Mouse (Mus musculus): ENCODE results near the gene Fxyd5. TPM values are rescaled to one million over a fixed set of nuclear protein-coding genes. Genes with fewer than 3 reads are reported as not detected.

The Fxyd5 gene
- polyA plus RNA-seq, 1 experiment from 2014 or later, result 10.2 TPM

- DNase-seq (ENCODE audit: low spot score), result no peak
- WGBS, result 77% methylated on average over 9 of the region's 9 CpGs
- Histone ChIP-seq H3K27ac (replicated peaks) (no peak overlapping the region), H3K27me3 (ENCODE audit: low read depth, poor library complexity, severe bottlenecking) (no peaks in the 10 kb centered on the region), H3K4me3 (no peak overlapping the region), H3K36me3 (no peaks in the 10 kb centered on the region), H3K4me1 (no peaks in the 10 kb centered on the region), H3K9me3 (replicated peaks) (peaks cover 3% of the 10 kb centered on the region; the same call in 1 of the 2 replicates)
Measured at GRCm38 (mm10) chr7:31033409-31034165, 8.7 kb downstream of the Fxyd5 start.

- H3K27ac ChIP-seq (replicated peaks), result no peak overlapping the region
- no peaks in the 10 kb centered on the region for H3K4me1 ChIP-seq
- DNase-seq (ENCODE audit: low spot score), result no peak
- H3K36me3 ChIP-seq, result no peaks in the 10 kb centered on the region
- H3K27me3 ChIP-seq (ENCODE audit: low read depth, poor library complexity, severe bottlenecking), result no peaks in the 10 kb centered on the region
- 85% methylated on average over 7 of the region's 7 CpGs for WGBS
- no peak overlapping the region for H3K4me3 ChIP-seq
- peaks cover 3% of the 10 kb centered on the region; the same call in 1 of the 2 replicates for H3K9me3 ChIP-seq (replicated peaks)
Measured at GRCm38 (mm10) chr7:31031731-31032130, 10.6 kb downstream of the Fxyd5 start.

GRCm38 (mm10) chr7:31030717-31031116, 11.6 kb downstream of the Fxyd5 start:
- Histone ChIP-seq H3K4me3 (no peak overlapping the region), H3K9me3 (replicated peaks) (no peaks in the 10 kb centered on the region; the same call in 1 of the 2 replicates), H3K27me3 (ENCODE audit: low read depth, poor library complexity, severe bottlenecking) (no peaks in the 10 kb centered on the region), H3K27ac (replicated peaks) (no peak overlapping the region), H3K4me1 (no peaks in the 10 kb centered on the region), H3K36me3 (no peaks in the 10 kb centered on the region)
- no peak for DNase-seq (ENCODE audit: low spot score)
- WGBS, result 68% methylated on average over 2 of the region's 2 CpGs

GRCm38 (mm10) chr7:31028609-31029008, 13.7 kb downstream of the Fxyd5 start:
- Histone ChIP-seq H3K27ac (replicated peaks) (no peak overlapping the region), H3K36me3 (no peaks in the 10 kb centered on the region), H3K4me3 (no peak overlapping the region), H3K27me3 (ENCODE audit: low read depth, poor library complexity, severe bottlenecking) (no peaks in the 10 kb centered on the region), H3K4me1 (no peaks in the 10 kb centered on the region), H3K9me3 (replicated peaks) (no peaks in the 10 kb centered on the region; the same call in 1 of the 2 replicates)
- 79% methylated on average over 8 of the region's 8 CpGs for WGBS
- no peak for DNase-seq (ENCODE audit: low spot score)

- no peaks in the 10 kb centered on the region; the same call in 1 of the 2 replicates for H3K4me1 ChIP-seq
- 76% methylated on average over 10 of the region's 10 CpGs for WGBS
- no peak overlapping the region for H3K27ac ChIP-seq (replicated peaks)
- H3K27me3 ChIP-seq (ENCODE audit: low read depth, poor library complexity, severe bottlenecking), result no peaks in the 10 kb centered on the region
- H3K36me3 ChIP-seq, result no peaks in the 10 kb centered on the region
- no peak for DNase-seq (ENCODE audit: low spot score)
- H3K9me3 ChIP-seq (replicated peaks), result no peaks in the 10 kb centered on the region
- H3K4me3 ChIP-seq, result no peak overlapping the region
Measured at GRCm38 (mm10) chr7:31017104-31017901, 25.0 kb downstream of the Fxyd5 start.

GRCm38 (mm10) chr7:31012971-31013370, 29.3 kb downstream of the Fxyd5 start:
- Histone ChIP-seq H3K4me3 (no peak overlapping the region), H3K36me3 (no peaks in the 10 kb centered on the region), H3K27ac (replicated peaks) (no peak overlapping the region), H3K27me3 (ENCODE audit: low read depth, poor library complexity, severe bottlenecking) (no peaks in the 10 kb centered on the region), H3K9me3 (replicated peaks) (no peaks in the 10 kb centered on the region), H3K4me1 (no peaks in the 10 kb centered on the region; the same call in 1 of the 2 replicates)
- DNase-seq (ENCODE audit: low spot score), result no peak
- WGBS, result 87% methylated on average over 5 of the region's 5 CpGs

GRCm38 (mm10) chr7:31008889-31009288, 33.4 kb downstream of the Fxyd5 start:
- Histone ChIP-seq H3K27ac (replicated peaks) (no peak overlapping the region), H3K27me3 (ENCODE audit: low read depth, poor library complexity, severe bottlenecking) (no peaks in the 10 kb centered on the region), H3K9me3 (replicated peaks) (no peaks in the 10 kb centered on the region), H3K4me3 (no peak overlapping the region), H3K36me3 (no peaks in the 10 kb centered on the region), H3K4me1 (no peaks in the 10 kb centered on the region)
- 83% methylated on average over 3 of the region's 3 CpGs for WGBS
- DNase-seq (ENCODE audit: low spot score), result no peak

- Histone ChIP-seq H3K4me1 (no peaks in the 10 kb centered on the region), H3K27me3 (ENCODE audit: low read depth, poor library complexity, severe bottlenecking) (no peaks in the 10 kb centered on the region), H3K4me3 (no peak overlapping the region), H3K27ac (replicated peaks) (no peak overlapping the region), H3K9me3 (replicated peaks) (no peaks in the 10 kb centered on the region), H3K36me3 (no peaks in the 10 kb centered on the region)
- no peak for DNase-seq (ENCODE audit: low spot score)
- WGBS, result 67% methylated on average over 1 of the region's 1 CpGs
Measured at GRCm38 (mm10) chr7:31008175-31008574, 34.1 kb downstream of the Fxyd5 start.

- Histone ChIP-seq H3K4me1 (no peaks in the 10 kb centered on the region), H3K27ac (replicated peaks) (no peak overlapping the region), H3K9me3 (replicated peaks) (no peaks in the 10 kb centered on the region), H3K36me3 (no peaks in the 10 kb centered on the region), H3K27me3 (ENCODE audit: low read depth, poor library complexity, severe bottlenecking) (no peaks in the 10 kb centered on the region), H3K4me3 (no peak overlapping the region)
- no peak for DNase-seq (ENCODE audit: low spot score)
- 73% methylated on average over 1 of the region's 1 CpGs for WGBS
Measured at GRCm38 (mm10) chr7:31007775-31008174, 34.5 kb downstream of the Fxyd5 start.

GRCm38 (mm10) chr7:31002650-31003049, 39.6 kb downstream of the Fxyd5 start:
- no peak overlapping the region for H3K27ac ChIP-seq (replicated peaks)
- no peak overlapping the region for H3K4me3 ChIP-seq
- no peaks in the 10 kb centered on the region for H3K4me1 ChIP-seq
- H3K36me3 ChIP-seq, result no peaks in the 10 kb centered on the region
- DNase-seq (ENCODE audit: low spot score), result no peak
- H3K9me3 ChIP-seq (replicated peaks), result no peaks in the 10 kb centered on the region
- 86% methylated on average over 8 of the region's 8 CpGs for WGBS
- no peaks in the 10 kb centered on the region for H3K27me3 ChIP-seq (ENCODE audit: low read depth, poor library complexity, severe bottlenecking)

GRCm38 (mm10) chr7:31000505-31001020, 41.7 kb downstream of the Fxyd5 start:
- 78% methylated on average over 7 of the region's 7 CpGs for WGBS
- DNase-seq (ENCODE audit: low spot score), result no peak

GRCm38 (mm10) chr7:30996491-30996890, 45.8 kb downstream of the Fxyd5 start:
- Histone ChIP-seq H3K36me3 (no peaks in the 10 kb centered on the region), H3K27ac (replicated peaks) (no peak overlapping the region), H3K9me3 (replicated peaks) (peaks cover 9% of the 10 kb centered on the region), H3K4me1 (no peaks in the 10 kb centered on the region), H3K27me3 (ENCODE audit: low read depth, poor library complexity, severe bottlenecking) (no peaks in the 10 kb centered on the region), H3K4me3 (no peak overlapping the region)
- DNase-seq (ENCODE audit: low spot score), result no peak
- 92% methylated on average over 2 of the region's 2 CpGs for WGBS

More at GRCm38 (mm10) chr7:31000505-31001020, 41.7 kb downstream of the Fxyd5 start:
- H3K4me3 ChIP-seq, result no peak overlapping the region
- no peaks in the 10 kb centered on the region for H3K36me3 ChIP-seq
- peaks cover 9% of the 10 kb centered on the region for H3K9me3 ChIP-seq (replicated peaks)
- H3K27ac ChIP-seq (replicated peaks), result no peak overlapping the region
- H3K4me1 ChIP-seq, result no peaks in the 10 kb centered on the region
- H3K27me3 ChIP-seq (ENCODE audit: low read depth, poor library complexity, severe bottlenecking), result no peaks in the 10 kb centered on the region

- no peak for DNase-seq (ENCODE audit: low spot score)
- Histone ChIP-seq H3K4me3 (no peak overlapping the region), H3K27me3 (ENCODE audit: low read depth, poor library complexity, severe bottlenecking) (no peaks in the 10 kb centered on the region), H3K4me1 (no peaks in the 10 kb centered on the region), H3K27ac (replicated peaks) (no peak overlapping the region), H3K9me3 (replicated peaks) (peaks cover 9% of the 10 kb centered on the region), H3K36me3 (no peaks in the 10 kb centered on the region)
- 87% methylated on average over 5 of the region's 5 CpGs for WGBS
Measured at GRCm38 (mm10) chr7:30993986-30994385, 48.3 kb downstream of the Fxyd5 start.

All from midbrain, embryonic 10.5 days (tissue).